Mouse (Mus musculus) intestine, embryonic 14.5 days (tissue): ENCODE measurements at regions not wholly inside any gene's neighbourhood (a gene's known extent, or its start where the extent isn't known, plus 50 kb on each side); places are given as distances from the start of the nearest gene placed in this dataset.
A peak's percentile ranks its signal among the peaks of the same experiment; 100 is the strongest.

Experiments
- ATAC-seq: fragments of 200-750 bp; cut with Nextera tagmentation; replicated peaks from 2 replicates; pipeline ENCODE4 v1.8.0; 2017; ENCODE audit warnings: low read depth, moderate number of reproducible peaks, moderate TSS enrichment, moderate library complexity; ENCODE audit not compliant: low FRiP score, low TSS enrichment
- DNase-seq: peaks from one replicate; pipeline ENCODE4 v3.0.0-alpha.2; 2018; ENCODE audit warnings: low spot score
- H3K27ac ChIP-seq: fragments of 300-500 bp; sonication (generic); 2 replicates; pipeline ENCODE4 v1.5.1; 2014; ENCODE audit warnings: low read depth, mild to moderate bottlenecking, control low read depth
- H3K27me3 ChIP-seq: fragments of 300-500 bp; sonication (generic); replicated peaks from 2 replicates; pipeline ENCODE4 v1.6.1; 2014; ENCODE audit warnings: low read length, control low read depth; ENCODE audit not compliant: control insufficient read depth, insufficient read depth
- H3K36me3 ChIP-seq: fragments of 300-500 bp; sonication (generic); 2 replicates; pipeline ENCODE4 v1.6.1; 2014; ENCODE audit warnings: low read length, control low read depth; ENCODE audit not compliant: control insufficient read depth, insufficient read depth
- H3K4me1 ChIP-seq: fragments of 300-500 bp; sonication (generic); replicated peaks from 2 replicates; pipeline ENCODE4 v1.6.1; 2014; ENCODE audit warnings: low read length, control low read depth, mixed read lengths; ENCODE audit not compliant: control insufficient read depth, insufficient read depth
- H3K4me2 ChIP-seq: fragments of 300-500 bp; sonication (generic); 2 replicates; pipeline ENCODE4 v1.6.1; 2014; ENCODE audit warnings: low read length
- H3K4me3 ChIP-seq: fragments of 300-500 bp; sonication (generic); 2 replicates; pipeline ENCODE4 v1.5.1; 2014; ENCODE audit warnings: low read depth, low read length, control low read depth, mixed read lengths
- H3K9ac ChIP-seq: fragments of 300-500 bp; sonication (generic); 2 replicates; pipeline ENCODE4 v1.6.1; 2014; ENCODE audit warnings: mild to moderate bottlenecking, low read length
- H3K9me3 ChIP-seq: fragments of 300-500 bp; sonication (generic); 2 replicates; pipeline ENCODE4 v1.6.1; 2016; ENCODE audit warnings: low read length, control low read depth; ENCODE audit not compliant: control insufficient read depth
- WGBS: fragments of 180-500 bp; shearing (Covaris S2); extraction: QIAGEN DNeasy Blood & Tissue Kit; methylation state at CpG from one replicate; pipeline ENCODE4 v1.1.7; 2014; 5-methylcytosine and 5-hydroxymethylcytosine counted together

GRCm38 (mm10) chr16:78247189-78247588, 54.1 kb upstream of the Cxadr start:
- ATAC-seq = no peak
- Histone ChIP-seq H3K4me2 (no peak overlapping the region), H3K27ac (no peak overlapping the region), H3K9ac (no peak overlapping the region), H3K4me1 (0 out of 2 replicates have a peak, but pooled peaks cover 3% of the 10 kb centered on the region), H3K4me3 (no peak overlapping the region), H3K27me3 (no peaks in the 10 kb centered on the region), H3K36me3 (no peaks in the 10 kb centered on the region), H3K9me3 (no peaks in the 10 kb centered on the region)
- DNase-seq = no peak
- WGBS = 81% methylated on average over 3 of the region's 3 CpGs

DNA sequence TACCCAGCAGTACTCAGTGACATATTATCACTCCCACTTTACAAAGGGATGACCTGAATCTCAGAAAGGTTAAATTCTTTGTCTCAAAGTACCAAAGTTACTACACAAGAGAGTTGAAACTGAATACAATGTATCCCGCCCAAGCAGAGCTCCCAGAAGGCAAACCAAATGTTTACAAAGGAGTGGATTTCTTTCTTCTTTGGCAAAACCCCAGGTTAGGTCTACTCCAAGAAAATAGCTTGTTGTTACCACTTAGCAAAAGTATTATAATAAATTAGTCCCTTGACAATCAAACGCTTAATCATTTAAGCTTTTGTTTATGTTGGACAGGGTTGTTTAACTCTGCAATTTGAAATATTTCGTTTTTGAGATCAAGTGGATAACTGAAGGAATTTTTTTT, 58.6 kb upstream of the Cxadr start:
- 32% methylated on average over 3 of the region's 3 CpGs for whole genome bisulfite sequencing
- ATAC-seq (no peak), DNase-seq (no peak)
- Histone ChIP-seq H3K9me3 (no peaks in the 10 kb centered on the region), H3K4me1 (peaks cover 1% of the 10 kb centered on the region; the same call in 1 of the 2 replicates), H3K9ac (no peak overlapping the region), H3K4me2 (no peak overlapping the region), H3K27ac (no peak overlapping the region), H3K27me3 (no peaks in the 10 kb centered on the region), H3K36me3 (no peaks in the 10 kb centered on the region), H3K4me3 (no peak overlapping the region)

GRCm38 (mm10) chr16:78240152-78240551, 61.1 kb upstream of the Cxadr start:
- H3K4me1 ChIP-seq = peaks cover 7% of the 10 kb centered on the region; the same call in 1 of the 2 replicates
- H3K4me3 ChIP-seq = no peak overlapping the region
- ATAC-seq (no peak), DNase-seq (no peak)
- no peak overlapping the region for H3K9ac ChIP-seq
- H3K9me3 ChIP-seq = no peaks in the 10 kb centered on the region
- WGBS = 84% methylated on average over 4 of the region's 4 CpGs
- H3K27ac ChIP-seq = no peak overlapping the region
- 0 out of 2 replicates have a peak, but pooled peaks cover 5% of the 10 kb centered on the region for H3K27me3 ChIP-seq
- no peaks in the 10 kb centered on the region for H3K36me3 ChIP-seq
- no peak overlapping the region for H3K4me2 ChIP-seq

DNA sequence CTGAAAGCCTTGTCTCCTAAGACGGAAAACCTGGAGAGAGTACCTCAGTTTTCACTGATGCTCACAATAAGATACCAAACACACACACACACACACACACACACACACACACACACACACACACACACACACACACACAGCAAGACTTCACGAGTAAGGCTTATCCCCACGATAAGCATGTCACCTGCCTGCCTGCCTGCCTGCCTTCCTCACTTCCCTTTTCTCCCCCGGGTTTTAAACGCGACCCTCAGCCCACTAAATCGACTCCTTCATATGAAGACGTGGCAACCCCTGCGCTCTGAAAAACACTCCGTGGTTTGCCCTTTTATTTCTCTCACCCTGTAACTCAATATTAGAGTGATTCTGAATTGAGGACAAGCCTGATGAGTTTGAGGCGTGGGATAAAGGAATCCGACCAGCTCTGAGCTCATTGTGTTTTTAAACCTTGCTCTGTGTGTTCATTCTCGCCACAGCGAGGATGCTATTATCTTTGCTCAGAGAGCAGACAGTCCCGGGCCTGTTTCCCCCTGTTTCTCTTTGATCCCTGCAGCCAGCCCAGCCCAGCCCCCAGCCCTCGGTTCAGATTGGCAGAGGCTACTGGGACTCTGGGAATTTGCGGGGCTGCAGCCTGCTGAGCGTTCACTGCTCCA, 63.1 kb upstream of the Cxadr start:
- 3% methylated on average over 18 of the region's 18 CpGs for WGBS
- Histone ChIP-seq H3K27me3 (0 out of 2 replicates have a peak, but pooled peaks cover 7% of the 10 kb centered on the region), H3K4me3 (peak overlapping the region; percentile 42), H3K36me3 (no peaks in the 10 kb centered on the region), H3K4me2 (peak overlapping the region; percentile 94), H3K9ac (peak overlapping the region; percentile 32; the same call in 1 of the 2 replicates), H3K9me3 (no peaks in the 10 kb centered on the region), H3K4me1 (peaks cover 7% of the 10 kb centered on the region; the same call in 1 of the 2 replicates), H3K27ac (no peak overlapping the region; the same call in 1 of the 2 replicates)
- peak; percentile 64 for DNase-seq
- peak; percentile 12; the same call in 1 of the 2 replicates for ATAC-seq

GRCm38 (mm10) chr16:78237641-78238051, 63.6 kb upstream of the Cxadr start:
- 0 out of 2 replicates have a peak, but pooled peaks have one; percentile 26 for ATAC-seq
- Histone ChIP-seq H3K36me3 (no peaks in the 10 kb centered on the region), H3K27ac (no peak overlapping the region), H3K4me3 (peak overlapping the region; percentile 42), H3K4me2 (peak overlapping the region; percentile 94), H3K9me3 (no peaks in the 10 kb centered on the region), H3K27me3 (0 out of 2 replicates have a peak, but pooled peaks cover 7% of the 10 kb centered on the region), H3K9ac (peak overlapping the region; percentile 32), H3K4me1 (peaks cover 7% of the 10 kb centered on the region; the same call in 1 of the 2 replicates)
- WGBS = under 1% methylated on average over 12 of the region's 15 CpGs
- peak; percentile 66 for DNase-seq

GRCm38 (mm10) chr16:78236746-78237640, 64.3 kb upstream of the Cxadr start:
- H3K4me1 ChIP-seq = peaks cover 7% of the 10 kb centered on the region; the same call in 1 of the 2 replicates
- 0 out of 2 replicates have a peak, but pooled peaks cover 7% of the 10 kb centered on the region for H3K27me3 ChIP-seq
- peak overlapping the region; percentile 42 for H3K4me3 ChIP-seq
- H3K27ac ChIP-seq = no peak overlapping the region
- H3K4me2 ChIP-seq = peak overlapping the region; percentile 94
- ATAC-seq = no peak; the same call in 1 of the 2 replicates
- H3K9ac ChIP-seq = peak overlapping the region; percentile 32
- 6% methylated on average over 25 of the region's 25 CpGs for WGBS
- no peaks in the 10 kb centered on the region for H3K36me3 ChIP-seq
- H3K9me3 ChIP-seq = no peaks in the 10 kb centered on the region
- DNase-seq = peak; percentile 68

DNA sequence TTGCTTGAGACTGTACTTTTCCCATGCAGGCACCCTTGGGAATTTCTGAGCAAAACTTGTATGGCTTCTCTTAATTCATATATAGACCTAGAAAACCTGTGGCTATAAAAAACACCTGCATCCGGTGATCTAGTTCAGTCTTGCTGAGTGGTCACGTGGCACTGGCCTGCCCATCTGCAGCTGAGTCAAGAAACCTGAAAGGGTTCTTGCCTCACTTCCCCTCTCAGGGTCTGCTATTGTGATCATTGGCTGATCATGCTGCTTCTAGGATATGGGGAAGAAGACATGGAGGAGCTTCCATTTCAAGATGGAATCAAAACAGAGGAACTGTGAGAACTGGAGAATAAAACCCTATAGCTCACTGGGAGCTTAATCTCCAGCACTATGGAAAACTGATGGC, 69.1 kb upstream of the Cxadr start:
- Histone ChIP-seq H3K27ac (no peak overlapping the region), H3K4me1 (0 out of 2 replicates have a peak, but pooled peaks cover 7% of the 10 kb centered on the region), H3K9me3 (no peaks in the 10 kb centered on the region), H3K9ac (no peak overlapping the region), H3K4me3 (no peak overlapping the region), H3K27me3 (0 out of 2 replicates have a peak, but pooled peaks cover 7% of the 10 kb centered on the region), H3K36me3 (no peaks in the 10 kb centered on the region), H3K4me2 (no peak overlapping the region)
- no peak for ATAC-seq
- 91% methylated on average over 2 of the region's 2 CpGs for WGBS
- no peak for DNase-seq

GRCm38 (mm10) chr16:78229013-78229412, 72.3 kb upstream of the Cxadr start:
- no peak overlapping the region for H3K27ac ChIP-seq
- no peak overlapping the region for H3K9ac ChIP-seq
- no peaks in the 10 kb centered on the region for H3K36me3 ChIP-seq
- no peak for DNase-seq
- no peak overlapping the region for H3K4me2 ChIP-seq
- H3K4me3 ChIP-seq = no peak overlapping the region
- no peaks in the 10 kb centered on the region for H3K4me1 ChIP-seq
- WGBS = 83% methylated on average over 4 of the region's 4 CpGs
- no peak for ATAC-seq
- no peaks in the 10 kb centered on the region for H3K27me3 ChIP-seq
- H3K9me3 ChIP-seq = no peaks in the 10 kb centered on the region
